Mouse (Mus musculus) macrophage (primary cell): ENCODE measurements around the gene Tigd4. TPM values are rescaled to one million over a fixed set of nuclear protein-coding genes. Genes with fewer than 3 reads are reported as not detected.

Experiments used
- H3K27ac ChIP-seq: fragments of 350-480 bp; formaldehyde crosslinking; 2 replicates; pipeline ENCODE4 v1.9.0; 2021
- H3K36me3 ChIP-seq: fragments of 350-480 bp; formaldehyde crosslinking; 2 replicates; pipeline ENCODE4 v1.9.0; 2021; ENCODE audit errors: inconsistent target
- H3K4me3 ChIP-seq: fragments of 350-480 bp; formaldehyde crosslinking; 2 replicates; pipeline ENCODE4 v1.9.0; 2021; ENCODE audit errors: inconsistent target
- H3K79me2 ChIP-seq: fragments of 350-480 bp; formaldehyde crosslinking; 2 replicates; pipeline ENCODE4 v1.9.0; 2021; ENCODE audit errors: inconsistent target
- WGBS: methylation state at CpG from one replicate; pipeline ENCODE4 v1.1.7; 2026; ENCODE audit warnings: inconsistent platforms; ENCODE audit not compliant: missing documents; 5-methylcytosine and 5-hydroxymethylcytosine counted together
- polyA plus RNA-seq: library from polyadenylated mRNA; stranded (reverse); fragments of 250-400 nt; gene quantifications from 3 replicates; pipeline ENCODE4 v1.2.4, GENCODE M21; 2018; ENCODE audit warnings: inconsistent platforms

The Tigd4 gene
- polyA plus RNA-seq, 1 experiment from 2014 or later = not detected

GRCm38 (mm10) chr3:84637095-84637494 is 43.7 kb downstream of the Tigd4 start:
- 98% methylated on average over 6 of the region's 6 CpGs for WGBS
- Histone ChIP-seq H3K4me3 (no peak overlapping the region), H3K27ac (no peak overlapping the region), H3K36me3 (no peaks in the 10 kb centered on the region), H3K79me2 (no peaks in the 10 kb centered on the region)

- Histone ChIP-seq H3K4me3 (no peak overlapping the region), H3K79me2 (no peaks in the 10 kb centered on the region), H3K36me3 (no peaks in the 10 kb centered on the region), H3K27ac (no peak overlapping the region)
- 66% methylated on average over 12 of the region's 12 CpGs for WGBS
Measured at GRCm38 (mm10) chr3:84637890-84638578, 44.7 kb downstream of the Tigd4 start.

- Histone ChIP-seq H3K4me3 (no peak overlapping the region), H3K27ac (0 out of 2 replicates have a peak overlapping the region, but pooled peaks have one; percentile 8), H3K36me3 (no peaks in the 10 kb centered on the region), H3K79me2 (no peaks in the 10 kb centered on the region)
- WGBS = 96% methylated on average over 4 of the region's 4 CpGs
Measured at GRCm38 (mm10) chr3:84638858-84639257, 45.5 kb downstream of the Tigd4 start.

GRCm38 (mm10) chr3:84639767-84640500 is 46.6 kb downstream of the Tigd4 start:
- H3K79me2 ChIP-seq = no peaks in the 10 kb centered on the region
- H3K4me3 ChIP-seq = no peak overlapping the region
- peak overlapping the region; percentile 83 for H3K27ac ChIP-seq
- H3K36me3 ChIP-seq = no peaks in the 10 kb centered on the region
- WGBS = 89% methylated on average over 11 of the region's 11 CpGs

- Histone ChIP-seq H3K27ac (peak overlapping the region; percentile 83), H3K4me3 (no peak overlapping the region)
- 96% methylated on average over 6 of the region's 6 CpGs for WGBS
Measured at GRCm38 (mm10) chr3:84640536-84640935, 47.2 kb downstream of the Tigd4 start.

GRCm38 (mm10) chr3:84641391-84641790 is 48.0 kb downstream of the Tigd4 start:
- 79% methylated on average over 2 of the region's 2 CpGs for WGBS
- peak overlapping the region; percentile 83 for H3K27ac ChIP-seq
- no peaks in the 10 kb centered on the region for H3K36me3 ChIP-seq
- H3K79me2 ChIP-seq = no peaks in the 10 kb centered on the region
- no peak overlapping the region for H3K4me3 ChIP-seq

More at GRCm38 (mm10) chr3:84640536-84640935, 47.2 kb downstream of the Tigd4 start:
- Histone ChIP-seq H3K79me2 (no peaks in the 10 kb centered on the region), H3K36me3 (no peaks in the 10 kb centered on the region)

GRCm38 (mm10) chr3:84642942-84643341 is 49.6 kb downstream of the Tigd4 start:
- H3K36me3 ChIP-seq = no peaks in the 10 kb centered on the region
- WGBS = 97% methylated on average over 4 of the region's 4 CpGs
- H3K27ac ChIP-seq = no peak overlapping the region
- no peaks in the 10 kb centered on the region for H3K79me2 ChIP-seq
- no peak overlapping the region for H3K4me3 ChIP-seq

GRCm38 (mm10) chr3:84645156-84646006 is 52.0 kb downstream of the Tigd4 start:
- WGBS = 71% methylated on average over 9 of the region's 9 CpGs
- H3K79me2 ChIP-seq = no peaks in the 10 kb centered on the region
- H3K4me3 ChIP-seq = no peak overlapping the region
- H3K36me3 ChIP-seq = no peaks in the 10 kb centered on the region
- peak overlapping the region; percentile 80 for H3K27ac ChIP-seq

- Histone ChIP-seq H3K27ac (peak overlapping the region; percentile 80), H3K36me3 (no peaks in the 10 kb centered on the region), H3K4me3 (no peak overlapping the region), H3K79me2 (no peaks in the 10 kb centered on the region)
- WGBS = 98% methylated on average over 3 of the region's 3 CpGs
Measured at GRCm38 (mm10) chr3:84646007-84646290, 52.6 kb downstream of the Tigd4 start.

GRCm38 (mm10) chr3:84646331-84646845 is 53.0 kb downstream of the Tigd4 start:
- 58% methylated on average over 8 of the region's 8 CpGs for WGBS
- Histone ChIP-seq H3K4me3 (no peak overlapping the region), H3K27ac (peak overlapping the region; percentile 80), H3K36me3 (no peaks in the 10 kb centered on the region), H3K79me2 (no peaks in the 10 kb centered on the region)

Other genes starting within 250 kb of the Tigd4 start
- gene Fhdc1, start 113.1 kb upstream of the Tigd4 start, polyA plus RNA-seq = 0.11 to 1.0 TPM (median 1.0 TPM) in 3 replicates
- 40.0 to 44.3 TPM (median 42.0 TPM) in 3 replicates for gene Arfip1, start 10.9 kb upstream of the Tigd4 start, polyA plus RNA-seq
- gene Tmem154, start 72.6 kb downstream of the Tigd4 start, polyA plus RNA-seq = 57.7 to 102 TPM (median 78.1 TPM) in 3 replicates
- 8.8 to 24.4 TPM (median 13.3 TPM) in 3 replicates for gene Fbxw7, start 221.7 kb downstream of the Tigd4 start, polyA plus RNA-seq